Mouse (Mus musculus) liver (tissue): Measurements from ENCODE around the gene C9.

Experiments used
- DNase-seq: peaks from one replicate; pipeline ENCODE4 v3.0.0-alpha.2; 2020; ENCODE audit warnings: mixed read lengths

Gene C9

GRCm38 (mm10) chr15:6492386-6492785, 47.3 kb downstream of the C9 start:
- no peak for DNase-seq

- DNase-seq: no peak
These were observed 53.4 kb downstream of the C9 start for GRCm38 (mm10) chr15:6498396-6499070.

- DNase-seq: no peak
These were observed 55.7 kb downstream of the C9 start for GRCm38 (mm10) chr15:6500787-6501186.

GRCm38 (mm10) chr15:6517525-6517924, 72.4 kb downstream of the C9 start:
- DNase-seq: no peak

GRCm38 (mm10) chr15:6519417-6520255, 74.5 kb downstream of the C9 start:
- no peak for DNase-seq

- peak; percentile 31 for DNase-seq
These were observed 75.5 kb downstream of the C9 start for GRCm38 (mm10) chr15:6520505-6521155.

- DNase-seq: peak; percentile 33
These were observed 77.6 kb downstream of the C9 start, which contains the start of gene Fyb for GRCm38 (mm10) chr15:6522653-6523167. Gene Fyb, plus strand, starts transcription at chr15:6522853.

GRCm38 (mm10) chr15:6524801-6525200, 79.7 kb downstream of the C9 start:
- no peak for DNase-seq

GRCm38 (mm10) chr15:6525386-6525785, 80.3 kb downstream of the C9 start:
- DNase-seq: no peak

GRCm38 (mm10) chr15:6533858-6534343, 88.8 kb downstream of the C9 start:
- no peak for DNase-seq

- no peak for DNase-seq
These were observed 89.5 kb downstream of the C9 start for GRCm38 (mm10) chr15:6534592-6534991.

GRCm38 (mm10) chr15:6539639-6540338, 94.7 kb downstream of the C9 start:
- DNase-seq: no peak
